Mouse (Mus musculus) stomach, embryonic 16.5 days (tissue): ENCODE data around the gene Pias4. TPM values are rescaled to one million over a fixed set of nuclear protein-coding genes. Genes with fewer than 3 reads are reported as not detected.
A peak's percentile ranks its signal among the peaks of the same experiment; 100 is the strongest.

Experiments
- ATAC-seq: fragments of 200-750 bp; cut with Nextera tagmentation; 2 replicates; pipeline ENCODE4 v1.8.0; 2017; ENCODE audit warnings: moderate number of reproducible peaks, moderate TSS enrichment; ENCODE audit not compliant: insufficient read depth, low FRiP score
- H3K27ac ChIP-seq: fragments of 300-500 bp; sonication (generic); 2 replicates; pipeline ENCODE4 v1.5.1; 2014; ENCODE audit warnings: low read length
- H3K27me3 ChIP-seq: fragments of 300-500 bp; sonication (generic); 2 replicates; pipeline ENCODE4 v1.6.1; 2014; ENCODE audit warnings: low read length, control low read depth, mixed read lengths; ENCODE audit not compliant: control insufficient read depth, insufficient read depth
- H3K36me3 ChIP-seq: fragments of 300-500 bp; sonication (generic); 2 replicates; pipeline ENCODE4 v1.6.1; 2014; ENCODE audit warnings: low read length; ENCODE audit not compliant: control insufficient read depth, insufficient read depth
- H3K4me1 ChIP-seq: fragments of 300-500 bp; sonication (generic); 2 replicates; pipeline ENCODE4 v1.6.1; 2014; ENCODE audit warnings: low read length, control low read depth, mixed read lengths; ENCODE audit not compliant: control insufficient read depth, insufficient read depth
- H3K4me2 ChIP-seq: fragments of 300-500 bp; sonication (generic); 2 replicates; pipeline ENCODE4 v1.6.1; 2014; ENCODE audit warnings: low read depth, low read length, mixed read lengths
- H3K4me3 ChIP-seq: fragments of 300-500 bp; sonication (generic); replicated peaks from 2 replicates; pipeline ENCODE4 v1.5.1; 2014; ENCODE audit warnings: mild to moderate bottlenecking, low read length
- H3K9ac ChIP-seq: fragments of 300-500 bp; sonication (generic); 2 replicates; pipeline ENCODE4 v1.6.1; 2014; ENCODE audit warnings: low read length
- H3K9me3 ChIP-seq: fragments of 300-500 bp; sonication (generic); replicated peaks from 2 replicates; pipeline ENCODE4 v1.6.1; 2016; ENCODE audit warnings: low read length, control low read depth; ENCODE audit not compliant: control insufficient read depth
- WGBS: fragments of 180-500 bp; shearing (Covaris S2); extraction: QIAGEN DNeasy Blood & Tissue Kit; methylation state at CpG from one replicate; pipeline ENCODE4 v1.1.7; 2014; 5-methylcytosine and 5-hydroxymethylcytosine counted together
- polyA plus RNA-seq: library from polyadenylated mRNA; unstranded; fragments of >200 nt; fragmentation: Nextera tagmentation; extraction: Ambion mirVana; gene quantifications from 2 replicates; pipeline ENCODE4 v1.2.1, GENCODE M21; 2015

Gene Pias4
- polyA plus RNA-seq, 1 experiment from 2014 or later, result 34.8 TPM

DNA sequence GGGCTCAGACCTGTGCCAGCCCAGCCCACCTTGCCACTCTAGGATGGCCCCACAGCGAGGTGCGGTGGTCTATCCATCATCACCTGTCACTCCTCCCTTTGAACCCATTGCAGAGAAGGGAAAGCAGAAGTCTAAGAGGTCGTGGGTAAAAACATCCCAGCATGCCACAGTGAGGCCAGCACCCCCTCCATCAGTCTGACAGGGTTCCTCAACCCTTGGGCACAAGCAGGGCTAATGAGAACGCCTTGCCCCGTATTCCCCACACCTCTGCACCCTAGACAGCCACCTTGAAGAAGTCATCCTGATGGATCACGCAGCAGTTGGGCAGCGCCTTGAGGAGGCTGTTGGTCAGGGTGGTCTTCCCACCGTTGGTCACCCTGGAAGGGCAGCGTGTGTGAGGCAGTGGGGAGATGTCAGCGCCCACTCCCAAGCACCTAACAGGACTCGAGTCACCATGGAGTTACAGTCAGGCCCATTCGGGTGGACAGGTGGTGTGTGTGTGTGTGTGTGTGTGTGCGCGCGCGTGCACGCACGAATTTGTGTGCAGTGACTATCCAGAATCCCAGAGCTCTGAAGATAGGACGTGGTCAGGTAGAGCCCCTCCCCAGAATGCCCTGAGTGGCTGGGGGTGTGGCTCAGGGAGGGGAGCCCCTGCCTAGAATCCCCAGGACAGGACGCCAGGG is 33.0 kb upstream of the Pias4 start:
- 71% methylated on average over 20 of the region's 20 CpGs for WGBS
- Histone ChIP-seq H3K9me3 (no peaks in the 10 kb centered on the region), H3K27me3 (peaks cover 7% of the 10 kb centered on the region; the same call in 1 of the 2 replicates), H3K4me3 (no peak overlapping the region), H3K4me1 (peaks cover 6% of the 10 kb centered on the region; the same call in 1 of the 2 replicates), H3K27ac (no peak overlapping the region), H3K36me3 (no peaks in the 10 kb centered on the region), H3K9ac (no peak overlapping the region), H3K4me2 (no peak overlapping the region)
- ATAC-seq, result no peak

DNA sequence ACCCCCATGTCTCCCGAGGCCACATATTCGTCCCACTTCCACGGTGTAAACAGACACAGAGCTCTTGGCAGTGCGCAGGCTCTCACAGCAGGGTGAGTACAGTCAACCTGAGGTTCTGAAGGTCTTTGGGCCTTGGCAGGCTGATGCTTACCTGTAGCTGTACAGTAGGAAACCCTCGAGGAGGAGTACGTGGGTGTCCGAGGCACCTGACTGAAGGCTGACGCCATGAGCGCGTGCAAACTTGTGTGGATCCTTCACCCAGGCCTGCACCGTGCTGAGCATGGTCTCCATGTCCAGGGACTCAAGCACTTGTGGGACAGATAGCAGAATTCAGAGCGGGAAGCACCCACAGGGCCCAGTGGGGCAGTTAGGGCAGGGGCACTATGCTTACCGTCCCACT is 32.4 kb upstream of the Pias4 start:
- H3K4me2 ChIP-seq, result no peak overlapping the region
- H3K36me3 ChIP-seq, result no peaks in the 10 kb centered on the region
- no peak overlapping the region for H3K9ac ChIP-seq
- H3K4me1 ChIP-seq, result peaks cover 6% of the 10 kb centered on the region; the same call in 1 of the 2 replicates
- H3K9me3 ChIP-seq, result no peaks in the 10 kb centered on the region
- ATAC-seq, result no peak
- peaks cover 11% of the 10 kb centered on the region for H3K27me3 ChIP-seq
- no peak overlapping the region for H3K27ac ChIP-seq
- no peak overlapping the region for H3K4me3 ChIP-seq
- 82% methylated on average over 13 of the region's 13 CpGs for WGBS

DNA sequence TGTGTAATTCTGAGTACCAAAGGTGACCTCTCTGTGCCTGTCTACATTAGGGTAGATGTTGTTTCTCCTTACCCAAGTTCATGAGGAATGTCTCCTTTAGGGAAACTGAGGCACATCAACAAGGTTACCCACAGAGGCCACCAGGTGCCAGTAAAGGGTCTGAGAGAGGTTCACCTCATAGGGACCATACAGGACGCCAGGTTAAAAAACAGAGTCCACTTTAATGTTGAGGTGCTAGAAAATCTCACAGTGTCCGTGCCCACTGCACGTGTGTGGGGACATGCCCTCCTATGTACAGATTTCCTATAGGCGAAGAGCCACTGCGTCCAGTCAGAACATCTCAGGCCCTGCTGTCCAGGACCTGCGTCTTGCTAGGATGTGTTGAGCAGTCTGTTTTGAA is 31.3 kb upstream of the Pias4 start:
- H3K27ac ChIP-seq, result no peak overlapping the region
- H3K9ac ChIP-seq, result no peak overlapping the region
- H3K27me3 ChIP-seq, result peaks cover 13% of the 10 kb centered on the region
- peaks cover 13% of the 10 kb centered on the region for H3K4me1 ChIP-seq
- H3K36me3 ChIP-seq, result no peaks in the 10 kb centered on the region
- H3K4me2 ChIP-seq, result no peak overlapping the region
- WGBS, result 85% methylated on average over 6 of the region's 6 CpGs
- ATAC-seq, result no peak
- H3K4me3 ChIP-seq, result no peak overlapping the region
- H3K9me3 ChIP-seq, result no peaks in the 10 kb centered on the region

DNA sequence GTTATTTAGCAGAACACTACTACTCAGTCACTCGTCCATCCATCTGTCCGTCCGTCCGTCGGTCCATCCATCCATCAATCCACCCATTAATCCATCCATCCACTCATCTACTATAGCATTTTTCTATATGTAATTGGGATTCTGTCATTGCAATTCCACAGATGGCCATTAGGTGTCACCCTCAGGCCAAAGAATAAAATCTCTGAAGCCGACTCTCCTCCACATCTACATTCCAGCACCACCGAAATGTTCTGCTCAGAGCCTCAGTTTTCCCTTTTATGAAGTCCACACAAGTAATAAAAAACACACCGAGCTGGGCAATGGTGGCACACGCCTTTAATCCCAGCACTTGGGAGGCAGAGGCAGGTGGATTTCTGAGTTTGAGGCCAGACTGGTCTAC is 30.5 kb upstream of the Pias4 start:
- Histone ChIP-seq H3K9ac (no peak overlapping the region), H3K9me3 (no peaks in the 10 kb centered on the region), H3K4me3 (no peak overlapping the region), H3K4me1 (peaks cover 18% of the 10 kb centered on the region), H3K4me2 (no peak overlapping the region), H3K27me3 (peaks cover 13% of the 10 kb centered on the region), H3K36me3 (no peaks in the 10 kb centered on the region), H3K27ac (no peak overlapping the region)
- ATAC-seq, result no peak
- WGBS, result 1% methylated on average over 9 of the region's 9 CpGs

DNA sequence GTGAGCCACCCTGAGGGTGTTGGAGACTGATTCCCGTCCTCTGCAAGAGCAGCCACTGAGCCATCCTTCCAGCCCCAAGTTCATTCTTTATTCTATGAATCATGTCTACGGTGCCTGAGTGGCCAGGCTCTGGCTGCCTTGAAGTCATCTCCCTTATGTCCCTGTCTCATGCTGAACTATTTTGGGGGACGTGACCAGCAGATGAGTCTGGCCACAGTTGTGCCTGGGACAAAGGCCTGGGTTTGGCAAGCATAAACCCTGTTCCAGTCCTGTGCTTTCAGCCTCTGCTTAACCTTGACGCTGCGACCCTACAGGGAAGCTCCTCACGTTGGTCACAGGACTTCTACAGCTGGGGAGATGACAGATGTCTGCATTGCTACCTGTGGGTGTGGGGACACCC is 29.6 kb upstream of the Pias4 start:
- WGBS, result 52% methylated on average over 6 of the region's 6 CpGs
- no peak overlapping the region for H3K27ac ChIP-seq
- no peaks in the 10 kb centered on the region for H3K9me3 ChIP-seq
- H3K36me3 ChIP-seq, result no peaks in the 10 kb centered on the region
- peaks cover 21% of the 10 kb centered on the region for H3K4me1 ChIP-seq
- no peak overlapping the region for H3K9ac ChIP-seq
- no peak for ATAC-seq
- no peak overlapping the region for H3K4me2 ChIP-seq
- H3K4me3 ChIP-seq, result no peak overlapping the region
- peaks cover 13% of the 10 kb centered on the region for H3K27me3 ChIP-seq

DNA sequence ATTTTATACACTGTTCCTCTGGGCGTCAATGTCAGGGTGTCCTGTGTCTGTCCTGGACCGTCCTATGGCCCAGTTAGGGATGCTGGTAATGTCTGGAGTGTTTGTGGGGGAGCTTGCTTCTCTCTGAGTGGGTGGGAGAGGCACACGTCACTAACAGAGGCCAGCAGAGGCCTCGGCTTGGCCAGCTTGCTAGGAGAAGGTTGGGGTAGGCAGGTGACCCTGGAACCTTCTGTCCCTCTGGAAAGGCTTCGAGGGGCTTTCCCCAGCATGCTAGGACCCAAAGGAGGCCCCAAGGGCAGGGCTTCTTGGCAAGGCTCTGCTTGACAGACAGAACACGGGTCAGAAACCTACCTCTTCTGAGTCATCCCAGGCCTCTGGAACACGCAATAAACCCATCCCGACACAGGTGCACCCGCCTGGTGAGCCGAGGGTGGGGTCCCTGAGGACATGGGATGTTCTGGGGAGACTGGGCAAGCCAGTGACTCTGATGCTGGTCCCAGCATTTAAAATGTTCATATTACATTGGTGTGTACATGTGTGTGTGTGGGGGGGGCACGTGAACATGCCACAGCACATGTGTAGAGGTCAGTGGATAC is 28.8 kb upstream of the Pias4 start:
- no peak overlapping the region for H3K4me2 ChIP-seq
- H3K4me3 ChIP-seq, result no peak overlapping the region
- H3K9me3 ChIP-seq, result no peaks in the 10 kb centered on the region
- ATAC-seq, result no peak
- WGBS, result 67% methylated on average over 11 of the region's 11 CpGs
- H3K9ac ChIP-seq, result no peak overlapping the region
- H3K36me3 ChIP-seq, result no peaks in the 10 kb centered on the region
- 0 out of 2 replicates have a peak overlapping the region, but pooled peaks have one; percentile 24 for H3K27ac ChIP-seq
- H3K27me3 ChIP-seq, result peaks cover 13% of the 10 kb centered on the region
- peaks cover 24% of the 10 kb centered on the region for H3K4me1 ChIP-seq

DNA sequence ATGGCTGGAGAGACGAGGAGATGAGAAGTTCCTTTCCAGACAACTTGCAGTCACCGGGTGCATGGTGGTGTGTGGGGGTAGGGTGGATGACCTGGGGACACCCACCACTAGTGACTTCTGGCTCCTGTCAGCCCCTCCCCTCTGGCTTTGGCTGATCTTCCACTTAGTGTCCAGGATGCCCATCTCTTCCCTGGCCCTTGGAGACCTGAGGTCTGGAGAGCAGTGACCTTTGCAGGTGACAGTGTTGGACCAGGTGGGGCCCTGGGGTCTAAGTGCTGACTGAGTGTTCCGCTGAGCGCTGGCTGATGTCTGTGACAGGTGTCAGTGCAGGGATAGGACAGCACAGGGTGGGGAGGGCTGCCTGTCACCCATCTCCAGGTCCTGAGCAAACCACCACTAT is 27.6 kb upstream of the Pias4 start:
- peaks cover 13% of the 10 kb centered on the region for H3K27me3 ChIP-seq
- H3K36me3 ChIP-seq, result 0 out of 2 replicates have a peak, but pooled peaks cover 6% of the 10 kb centered on the region
- peak overlapping the region; percentile 45 for H3K4me2 ChIP-seq
- H3K4me3 ChIP-seq, result peak overlapping the region; percentile 16
- 58% methylated on average over 4 of the region's 4 CpGs for WGBS
- H3K9me3 ChIP-seq, result no peaks in the 10 kb centered on the region
- H3K27ac ChIP-seq, result peak overlapping the region; percentile 86
- peak overlapping the region; percentile 66 for H3K9ac ChIP-seq
- H3K4me1 ChIP-seq, result peaks cover 32% of the 10 kb centered on the region
- ATAC-seq, result no peak

DNA sequence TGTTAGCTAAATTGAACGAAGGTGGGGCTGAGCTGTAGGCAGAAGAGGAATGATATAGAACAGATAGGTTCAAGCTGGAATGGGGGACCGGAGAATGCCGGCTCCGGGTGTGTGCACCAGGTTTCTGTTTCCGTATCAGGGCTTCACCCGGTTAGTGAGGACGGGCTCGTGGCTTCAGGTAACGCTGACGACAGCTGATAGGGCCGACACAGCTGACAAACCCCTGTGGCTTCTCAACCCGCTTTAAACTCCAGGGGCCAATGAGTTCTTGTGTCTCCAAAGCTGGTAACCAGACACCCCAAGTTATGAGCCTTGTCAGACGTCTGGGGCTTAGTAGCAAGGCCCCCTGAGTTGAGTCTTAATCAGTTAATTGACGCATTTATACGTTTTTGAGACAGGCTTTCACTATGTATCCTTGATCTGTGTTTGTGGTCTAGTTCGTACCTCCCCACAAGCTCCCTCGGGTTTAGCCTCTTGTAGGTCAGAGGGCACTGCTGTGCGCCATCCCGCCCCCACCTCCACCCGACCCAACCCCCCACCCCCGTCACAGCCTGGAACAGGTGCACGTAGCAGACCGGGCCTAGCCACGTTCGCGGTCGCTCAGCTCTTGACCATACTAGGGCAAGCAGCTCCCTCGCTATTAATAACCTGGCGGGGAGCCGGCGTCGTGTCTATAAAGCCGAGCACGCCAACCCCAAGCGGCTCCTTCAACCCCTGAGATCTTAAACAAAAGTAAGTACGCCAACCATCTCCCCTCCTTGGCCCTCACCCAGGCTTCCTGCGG is 26.5 kb upstream of the Pias4 start:
- Histone ChIP-seq H3K9ac (peak overlapping the region; percentile 66), H3K27ac (peak overlapping the region; percentile 86), H3K9me3 (no peaks in the 10 kb centered on the region), H3K4me3 (peak overlapping the region; percentile 16), H3K27me3 (peaks cover 11% of the 10 kb centered on the region), H3K36me3 (0 out of 2 replicates have a peak, but pooled peaks cover 6% of the 10 kb centered on the region), H3K4me1 (peaks cover 32% of the 10 kb centered on the region), H3K4me2 (peak overlapping the region; percentile 45)
- ATAC-seq, result peak; percentile 17; the same call in 1 of the 2 replicates
- WGBS, result 11% methylated on average over 37 of the region's 37 CpGs
